Mouse (Mus musculus): ENCODE measurements around the gene Tmc5.

DNA sequence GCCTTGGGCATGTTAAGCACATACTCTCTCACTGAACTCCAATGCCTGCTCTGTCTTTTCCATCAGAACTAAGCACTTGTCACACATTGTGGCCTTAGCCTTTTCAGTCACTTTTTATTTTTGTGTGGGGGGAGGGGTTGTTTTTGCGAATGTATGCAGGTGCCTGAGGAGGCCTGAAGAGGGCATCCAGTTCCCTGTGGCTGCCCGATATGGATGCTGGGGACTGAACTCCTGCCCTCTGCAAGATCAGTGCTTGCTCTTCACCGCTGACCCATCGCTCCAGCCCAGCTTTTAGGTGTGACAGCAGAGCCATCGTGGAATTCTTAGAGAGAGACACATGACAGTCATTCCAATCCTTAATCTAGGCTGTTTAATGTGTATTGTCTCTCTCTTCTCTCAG, 25.7 kb upstream of the Tmc5 start:
- TF ChIP-seq CTCF (IDR thresholded peaks at IDR 0.05; ENCODE audit: low read depth) = peak; percentile 19; the same call in 1 of the 2 replicates
- TF ChIP-seq EP300 (IDR thresholded peaks at IDR 0.05; ENCODE audit: low read depth) = no peak
